Mouse (Mus musculus) layer of hippocampus, postnatal 25 days (tissue): ENCODE measurements around the gene Tnfsf13. TPM values are rescaled to one million over a fixed set of nuclear protein-coding genes. Genes with fewer than 3 reads are reported as not detected.
A peak's percentile ranks its signal among the peaks of the same experiment; 100 is the strongest.

Experiments used
- DNase-seq, 2 experiments: peaks; one replicate each; pipeline ENCODE4 v3.0.0; 2022; ENCODE audit warnings: mixed read lengths in 2 of 2, low spot score in 1 of 2; ENCODE audit errors: extremely low spot score in 1 of 2
- total RNA-seq, 2 experiments: library from RNA; stranded (reverse); gene quantifications; 2 replicates each; pipeline ENCODE4 v1.2.3; 2021

Tnfsf13 gene
- total RNA-seq, 2 experiments from 2014 or later: 1.2 to 1.3 TPM

DNA sequence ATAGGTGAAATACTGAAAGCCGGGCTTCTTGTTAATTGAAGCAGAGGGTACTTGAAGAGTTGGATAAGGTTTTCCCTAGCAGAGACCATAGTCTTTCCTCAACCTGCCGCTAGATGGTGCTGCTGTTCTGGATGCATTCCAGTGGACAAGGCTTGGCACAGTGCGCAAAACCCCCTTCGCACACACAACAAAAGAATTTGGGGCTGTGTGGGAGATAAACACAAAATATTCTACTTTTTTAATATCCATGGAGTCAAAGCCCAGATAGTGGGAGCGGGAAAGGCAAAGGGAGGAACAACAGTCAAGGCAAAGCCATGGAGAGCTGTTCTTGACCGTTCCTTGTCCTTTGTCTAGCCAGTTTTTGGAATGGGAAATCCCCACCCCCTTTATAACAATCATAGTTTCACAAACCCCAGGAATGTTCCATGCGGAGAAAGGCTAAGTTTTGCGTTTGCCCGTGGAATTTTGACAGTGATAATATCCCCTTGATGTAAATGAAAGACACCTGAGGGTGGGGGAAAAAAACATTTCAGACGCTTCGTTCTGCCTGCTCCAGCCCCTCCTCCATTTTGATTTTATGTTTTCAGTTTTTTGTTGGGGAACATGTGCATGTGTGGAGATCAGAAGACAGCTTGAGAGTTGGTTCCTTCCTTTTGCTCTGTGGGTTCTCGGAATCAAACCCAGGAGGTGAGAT lies 2.6 kb downstream of the Tnfsf13 start:
- DNase-seq: peak; percentile 81 to 97

DNA sequence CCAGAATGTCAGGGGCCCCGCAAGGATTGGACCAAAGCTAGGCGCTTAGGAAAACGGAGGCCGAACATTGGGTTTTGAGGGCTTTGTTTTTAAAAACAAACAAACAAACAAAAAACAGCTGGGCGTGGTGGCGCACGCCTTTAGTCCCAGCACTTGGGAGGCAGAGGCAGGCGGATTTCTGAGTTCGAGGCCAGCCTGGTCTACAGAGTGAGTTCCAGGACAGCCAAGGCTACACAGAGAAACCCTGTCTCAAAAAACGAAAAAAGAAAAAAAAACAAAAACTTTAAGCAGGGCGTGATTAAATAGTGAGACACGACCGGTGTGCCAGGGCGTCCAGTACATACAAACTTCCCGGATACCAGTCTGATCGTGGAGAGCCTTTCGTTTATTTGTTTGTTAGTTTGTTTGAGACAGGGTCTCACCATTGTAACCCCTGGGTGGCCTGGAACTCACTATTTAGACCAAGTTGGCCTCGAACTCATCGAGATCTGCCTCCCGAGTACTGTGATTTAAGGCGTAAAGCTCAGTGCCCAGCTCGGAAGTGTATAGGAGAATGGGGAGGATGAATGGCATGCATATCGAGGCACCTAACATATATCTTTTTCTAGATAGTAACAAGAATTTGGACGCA lies 3.3 kb downstream of the Tnfsf13 start:
- no peak for DNase-seq

DNA sequence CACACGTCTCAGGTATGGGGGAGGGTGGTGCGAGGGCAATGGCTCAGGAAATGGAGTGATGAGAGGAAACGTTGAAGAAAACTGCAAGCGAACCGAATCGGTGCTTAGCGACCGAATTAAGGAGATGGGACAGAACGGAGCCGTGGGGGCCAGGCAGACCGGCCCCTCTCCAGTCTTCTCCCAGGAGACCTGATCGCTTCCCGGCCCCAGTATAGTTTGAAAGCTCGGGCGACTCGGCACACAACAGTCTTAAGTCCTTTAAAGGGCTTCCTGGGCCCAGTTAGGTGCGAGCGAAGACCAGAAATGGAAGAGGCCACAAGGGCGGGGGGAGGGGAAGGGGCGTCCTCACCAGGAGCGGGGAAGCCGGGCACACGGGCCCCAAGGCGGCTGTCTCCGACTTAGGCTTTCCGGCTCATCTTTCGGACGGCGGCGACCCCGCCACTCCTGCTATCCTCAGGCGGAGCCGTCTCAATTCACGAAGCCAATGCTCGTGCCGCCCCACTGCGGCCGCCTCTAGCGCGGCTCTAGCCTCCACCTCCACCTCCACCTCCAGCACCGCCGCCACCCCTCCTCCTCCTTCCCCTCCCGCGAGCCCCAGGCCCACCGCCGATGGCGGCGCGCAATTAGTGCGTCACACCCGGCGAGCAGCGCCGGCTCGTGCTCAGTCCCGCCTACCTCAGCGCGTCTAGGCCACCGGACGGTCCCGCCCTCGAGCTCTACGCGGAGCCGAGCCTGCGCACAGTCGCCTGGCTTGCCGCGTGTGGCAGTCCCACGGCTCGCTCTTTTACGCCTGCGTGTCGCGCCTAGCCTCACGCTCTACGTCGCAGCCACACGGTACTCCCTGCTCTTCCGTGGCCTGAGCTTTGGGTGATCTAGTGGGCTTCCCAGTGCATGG lies 4.0 kb downstream of the Tnfsf13 start, which contains the start of gene Senp3:
Gene Senp3, minus strand, starts transcription at position 771 of the 895 bp plus-strand sequence.
- DNase-seq: peak; percentile 93 to 96

DNA sequence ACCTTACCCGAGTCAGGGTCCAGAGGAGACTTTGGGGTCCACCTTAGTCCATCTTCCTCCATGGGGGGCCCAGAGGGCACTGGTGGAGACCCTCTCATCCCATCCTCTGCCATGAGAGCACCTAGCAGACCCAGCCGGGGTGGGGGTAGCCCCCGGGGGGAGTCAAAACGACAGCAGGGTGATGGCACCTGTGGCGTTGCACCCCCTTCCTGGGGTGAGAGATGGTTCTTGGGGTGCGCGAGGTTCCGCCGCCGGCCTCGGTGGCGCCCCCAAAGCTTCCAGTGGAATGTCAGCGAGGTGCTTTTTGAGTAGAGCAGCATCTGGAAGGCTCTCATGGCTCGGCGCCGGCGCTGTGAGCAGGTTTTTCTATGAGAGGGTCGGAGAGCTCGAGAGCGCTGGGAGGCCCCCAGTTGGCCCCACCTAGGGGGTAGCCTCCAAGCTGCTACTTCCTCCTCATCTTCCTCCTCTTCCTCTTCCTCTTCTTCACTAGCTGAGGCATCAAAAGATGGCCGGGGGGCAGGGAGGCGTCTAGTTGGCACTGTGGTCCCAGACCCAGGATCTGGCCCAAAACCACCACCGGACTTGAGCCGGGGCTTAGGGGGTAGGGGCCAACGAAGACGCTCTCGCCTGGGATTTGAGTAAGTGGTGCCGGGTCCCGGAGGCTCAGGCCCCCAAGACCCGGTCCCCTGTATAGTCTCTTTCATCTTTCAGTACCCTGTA lies 5.3 kb downstream of the Tnfsf13 start:
- DNase-seq: no peak

DNA sequence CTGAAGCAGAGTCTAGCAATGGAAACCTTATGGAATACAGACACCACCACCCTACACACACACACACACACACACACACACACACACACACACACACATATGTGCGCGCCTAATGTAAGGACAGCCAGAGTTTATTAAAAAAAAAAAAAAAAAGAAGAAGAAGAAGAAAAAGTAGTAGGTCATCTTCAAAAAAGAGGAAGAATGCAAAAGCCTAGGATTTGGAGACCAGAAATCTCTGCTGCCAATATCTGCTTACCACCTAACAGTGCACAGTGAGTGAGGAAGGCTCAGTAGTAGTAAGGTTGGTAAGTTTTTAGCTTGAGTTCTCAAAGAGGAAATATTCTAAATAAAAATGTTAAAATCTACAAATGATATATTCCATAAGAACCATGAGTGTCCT lies 6.4 kb downstream of the Tnfsf13 start:
- DNase-seq: no peak

DNA sequence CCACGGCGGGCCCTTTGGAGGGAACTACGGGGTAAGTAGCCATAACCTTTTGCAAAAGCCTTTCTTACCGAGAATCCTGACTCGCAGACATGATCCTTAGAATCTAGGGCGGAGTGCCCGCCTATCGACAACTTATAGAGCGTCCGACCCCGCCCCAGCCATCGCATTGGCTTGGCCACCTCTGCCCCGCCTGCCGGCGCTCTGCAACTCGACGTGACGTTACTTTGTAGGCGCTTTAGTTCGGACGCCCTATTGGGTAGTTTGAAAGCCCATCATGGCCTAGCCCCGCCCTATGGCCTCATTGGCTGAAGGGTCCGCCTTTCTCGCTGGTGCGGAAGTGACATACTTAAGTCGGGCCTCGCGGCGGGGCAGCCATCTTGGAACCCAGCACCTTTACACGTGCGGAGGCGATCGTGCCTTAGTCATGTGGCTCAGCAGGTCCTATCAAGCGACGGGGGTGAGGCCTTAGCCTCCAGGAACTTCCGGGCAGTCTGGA lies 13.3 kb downstream of the Tnfsf13 start, which contains the start of gene Eif4a1:
Gene Eif4a1, minus strand, starts transcription at position 213 of the 496 bp plus-strand sequence.
- DNase-seq: peak; percentile 96 to 99

DNA sequence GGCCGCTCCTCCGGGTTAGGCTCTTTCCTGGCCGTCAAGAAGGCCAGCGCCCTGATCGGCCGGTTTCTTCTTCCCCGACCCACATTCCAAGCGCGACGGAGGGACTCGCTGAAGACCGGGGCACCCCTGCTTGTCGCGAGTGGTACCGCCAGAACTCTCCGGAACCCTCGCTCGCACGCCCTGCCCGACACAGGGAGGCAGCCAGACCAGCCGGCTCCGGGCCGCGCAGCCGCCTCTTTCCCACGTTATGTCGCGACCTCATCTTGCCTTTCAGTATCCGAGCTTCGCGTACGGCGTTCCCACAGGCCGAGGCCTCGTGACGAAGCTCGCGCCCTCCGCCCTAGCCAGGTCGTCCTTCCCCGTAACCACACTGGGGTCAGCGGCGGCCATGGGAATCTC lies 13.9 kb downstream of the Tnfsf13 start:
- no peak for DNase-seq

DNA sequence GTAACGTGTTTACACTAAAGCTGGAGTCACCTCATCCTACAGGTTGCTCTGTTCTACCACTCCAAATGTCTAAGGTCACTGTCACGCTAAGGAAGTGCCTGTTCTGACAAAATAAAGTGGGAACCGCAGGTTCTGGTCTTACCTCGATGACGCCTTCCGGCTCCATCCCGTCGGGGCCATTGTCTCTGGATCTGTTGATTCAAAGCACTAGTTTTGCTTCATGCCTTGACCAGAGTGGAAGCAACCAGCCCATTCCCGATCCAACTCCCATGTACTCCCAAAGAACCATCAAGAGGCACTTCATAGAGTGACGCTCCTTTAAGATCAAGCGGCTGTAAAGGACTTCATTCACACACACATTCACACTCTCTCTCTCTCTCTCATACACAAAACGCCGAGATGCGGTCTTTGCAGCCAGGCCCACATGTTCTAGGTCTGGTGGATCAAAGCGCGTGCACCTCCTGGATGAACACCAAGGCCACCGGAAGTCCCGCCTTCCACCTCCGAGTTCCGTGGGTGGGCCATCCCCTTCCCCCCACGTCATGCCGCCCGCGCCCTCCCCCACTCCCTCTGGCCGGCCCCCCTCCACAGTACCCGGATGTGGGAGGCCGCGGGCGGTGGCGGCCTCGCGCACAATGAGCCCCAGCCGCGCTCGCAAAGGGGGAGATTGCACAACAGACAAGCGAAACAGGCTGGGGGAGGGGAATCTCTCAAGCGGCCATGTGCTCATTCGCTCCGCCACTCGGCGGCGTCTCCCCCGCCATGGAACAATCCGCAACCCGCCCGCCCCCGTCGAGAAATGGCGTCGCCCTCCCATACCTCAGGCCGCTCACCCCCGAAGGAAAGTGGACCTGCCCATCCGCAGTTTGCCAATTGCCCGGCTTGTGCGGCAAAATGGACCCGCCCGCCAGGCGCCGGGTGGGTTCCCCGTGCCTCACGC lies 14.5 kb downstream of the Tnfsf13 start:
- DNase-seq: peak; percentile 88 to 91

DNA sequence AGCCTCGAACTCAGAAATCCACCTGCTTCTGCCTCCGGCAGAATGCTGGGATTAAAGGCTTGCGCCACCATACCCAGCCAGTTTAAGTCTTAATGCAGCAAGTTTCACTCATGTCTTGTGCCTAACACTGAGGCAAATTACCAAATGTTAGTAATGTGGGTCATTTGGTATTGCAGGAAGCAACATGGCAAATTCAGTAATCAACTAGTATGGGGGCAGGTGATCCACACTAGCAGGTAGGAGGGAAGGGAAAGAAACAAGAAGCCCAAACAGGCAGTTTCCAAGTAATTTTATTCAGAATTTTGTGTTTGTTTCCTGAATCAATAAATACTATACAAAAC lies 18.9 kb downstream of the Tnfsf13 start:
- no peak for DNase-seq

DNA sequence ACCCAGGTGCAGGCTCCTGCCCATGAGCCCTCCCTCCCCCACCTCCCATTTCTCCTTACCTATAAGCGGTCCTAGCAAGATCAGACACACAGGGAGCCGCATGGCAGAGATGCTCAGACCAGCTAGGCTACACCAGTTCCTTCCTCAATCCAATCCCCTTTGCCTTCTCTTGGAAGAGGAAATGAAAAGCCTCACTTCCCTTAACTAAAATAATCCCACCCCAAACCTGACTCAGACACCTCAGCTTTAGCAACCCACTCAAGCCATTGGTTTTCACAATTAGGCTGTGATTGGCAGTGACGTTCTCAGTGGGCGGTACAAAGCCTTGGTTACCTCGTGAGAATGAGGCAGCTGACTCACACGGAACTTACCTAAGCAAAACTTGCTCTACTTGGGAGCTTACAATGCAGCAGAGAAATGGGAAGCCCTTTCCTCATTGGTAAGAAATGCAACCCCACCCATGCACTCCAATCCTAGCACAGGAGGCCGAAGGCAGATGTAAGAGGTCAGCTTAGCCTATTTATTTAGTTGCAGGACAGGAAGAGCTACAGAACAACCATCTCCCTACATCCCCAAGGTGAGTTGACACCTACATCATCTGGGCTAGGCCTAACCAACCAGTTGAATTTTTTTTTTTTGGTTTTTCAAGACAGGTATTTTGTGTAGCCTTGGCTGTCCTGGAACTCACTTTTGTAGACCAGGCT lies 19.5 kb downstream of the Tnfsf13 start, which contains the start of gene Cd68:
Gene Cd68, minus strand, starts transcription at position 193 of the 704 bp plus-strand sequence.
- peak in 1 of 2 experiments; percentile 44 for DNase-seq

DNA sequence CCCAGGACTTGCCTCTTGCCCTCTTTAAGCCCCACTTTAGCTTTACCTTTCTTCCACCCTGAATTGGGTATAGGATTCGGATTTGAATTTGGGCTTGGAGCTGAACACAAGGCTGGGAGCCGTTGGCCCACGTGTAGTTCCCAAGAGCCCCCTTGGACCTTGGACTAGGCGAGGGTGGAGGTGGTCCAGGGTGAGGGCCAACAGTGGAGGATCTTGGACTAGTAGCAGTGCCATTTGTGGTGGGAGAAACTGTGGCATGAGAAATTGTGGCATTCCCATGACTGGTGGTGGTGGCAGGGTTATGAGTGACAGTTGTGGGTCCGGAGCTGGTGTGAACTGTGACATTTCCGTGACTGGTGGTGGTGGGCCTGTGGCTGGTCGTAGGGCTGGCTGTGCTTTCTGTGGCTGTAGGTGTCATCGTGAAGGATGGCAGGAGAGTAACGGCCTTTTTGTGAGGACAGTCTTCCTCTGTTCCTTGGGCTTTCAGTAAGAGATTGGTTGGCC lies 20.1 kb downstream of the Tnfsf13 start:
- no peak for DNase-seq

DNA sequence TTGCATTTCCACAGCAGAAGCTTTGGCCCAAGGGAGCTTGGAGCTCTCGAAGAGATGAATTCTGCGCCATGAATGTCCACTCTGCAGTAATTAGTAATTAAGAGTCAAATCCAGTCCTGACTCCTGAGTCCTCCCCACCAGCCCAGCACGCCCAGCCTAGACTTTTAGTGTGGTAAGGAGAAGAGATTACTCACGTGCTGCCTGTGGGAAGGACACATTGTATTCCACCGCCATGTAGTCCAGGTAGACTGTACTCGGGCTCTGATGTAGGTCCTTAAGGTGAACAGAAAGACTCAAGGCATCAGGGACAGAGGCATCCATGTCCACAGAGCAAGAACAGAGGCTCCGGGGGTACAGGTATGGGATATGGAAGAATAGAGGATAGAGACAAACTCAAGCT lies 20.7 kb downstream of the Tnfsf13 start:
- no peak for DNase-seq

DNA sequence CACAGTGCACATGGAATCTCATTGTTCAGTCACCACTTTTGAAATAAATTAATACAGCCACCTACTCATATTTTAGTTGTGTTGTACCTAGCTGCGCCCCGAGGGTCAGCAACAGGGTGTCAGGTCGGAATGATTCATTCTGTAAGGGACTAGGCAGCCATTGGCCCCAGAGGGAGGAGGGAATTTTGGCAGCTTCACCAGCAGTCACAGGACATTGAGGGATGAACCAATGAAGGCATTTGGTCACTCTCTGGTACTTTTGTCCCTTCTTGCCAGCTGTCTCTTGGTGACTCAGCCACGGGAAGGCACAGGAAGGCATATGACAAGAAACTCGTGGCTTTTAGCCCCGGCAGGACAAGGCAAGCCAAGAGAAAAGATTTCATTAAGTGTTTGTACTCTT lies 21.8 kb downstream of the Tnfsf13 start:
- no peak for DNase-seq

DNA sequence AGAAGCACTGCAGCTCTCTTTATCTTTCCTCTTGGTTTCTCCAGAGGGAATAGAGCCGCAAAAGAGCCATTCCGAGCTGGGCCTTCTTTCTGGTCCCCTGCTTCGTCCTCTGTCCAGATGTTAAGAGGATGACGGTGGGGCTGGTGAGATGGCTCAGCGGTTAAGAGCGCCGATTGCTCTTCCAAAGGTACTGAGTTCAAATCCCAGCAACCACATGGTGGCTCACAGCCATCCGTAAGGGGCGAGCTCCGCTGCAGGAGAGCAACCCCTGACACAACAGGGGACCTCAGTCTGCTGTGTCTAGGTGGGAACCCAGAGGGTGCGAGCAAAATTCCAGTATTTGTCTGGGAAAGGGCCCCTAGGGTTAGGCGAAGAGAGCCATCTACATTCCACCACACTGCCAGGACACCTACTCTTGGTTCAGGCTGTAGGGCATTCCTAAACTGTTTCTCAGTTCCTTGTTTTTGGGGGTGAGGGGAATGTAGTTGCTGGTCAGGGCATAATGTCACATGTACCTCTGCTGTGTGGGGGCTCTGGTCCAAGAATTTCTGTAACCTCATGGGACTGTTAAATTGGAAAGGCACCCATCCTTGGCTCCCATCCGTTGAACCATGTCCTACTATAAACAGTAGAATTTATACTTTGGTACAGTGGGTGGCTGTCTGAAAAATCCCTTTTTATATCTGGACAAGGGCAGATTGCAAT lies 22.5 kb downstream of the Tnfsf13 start:
- no peak for DNase-seq

DNA sequence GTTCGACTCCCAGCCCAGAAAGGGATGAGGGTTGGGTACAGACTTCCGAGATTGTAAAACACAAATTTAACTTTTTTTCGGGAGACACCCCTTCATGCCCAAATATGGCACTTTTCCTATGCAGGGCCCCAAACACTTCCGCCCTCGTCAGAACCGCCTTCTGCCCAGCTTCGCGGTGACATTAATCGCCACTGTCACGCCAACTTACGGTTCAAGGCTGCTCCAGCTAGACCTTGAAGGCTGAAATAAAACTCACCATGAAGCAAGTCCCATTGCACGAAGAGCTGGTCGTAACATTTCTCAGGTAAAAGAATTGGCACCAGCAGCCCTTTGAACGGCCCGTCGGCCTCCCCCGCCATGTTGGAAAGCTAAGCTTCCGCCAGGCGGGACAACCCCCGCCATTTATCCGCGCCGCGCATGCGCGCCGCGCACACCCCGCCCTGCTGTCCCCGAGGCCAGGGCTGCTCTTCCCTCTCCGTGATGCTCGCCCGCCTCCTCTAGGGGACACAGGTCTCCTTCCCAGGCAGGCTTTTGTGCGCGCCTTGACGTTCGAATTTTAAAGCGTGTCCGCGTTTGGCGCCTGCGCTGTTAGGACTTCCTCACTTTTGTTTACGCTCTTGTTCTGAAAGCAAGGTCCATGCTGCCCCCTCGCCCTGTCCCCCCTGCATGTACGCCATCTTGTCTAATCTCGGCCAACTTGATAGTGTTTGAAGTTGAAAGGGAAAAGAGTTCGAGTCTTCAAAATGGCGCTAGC lies 23.2 kb downstream of the Tnfsf13 start, which contains the start of gene Mpdu1:
Gene Mpdu1, minus strand, starts transcription at position 430 of the 754 bp plus-strand sequence.
- peak; percentile 82 to 88 for DNase-seq

DNA sequence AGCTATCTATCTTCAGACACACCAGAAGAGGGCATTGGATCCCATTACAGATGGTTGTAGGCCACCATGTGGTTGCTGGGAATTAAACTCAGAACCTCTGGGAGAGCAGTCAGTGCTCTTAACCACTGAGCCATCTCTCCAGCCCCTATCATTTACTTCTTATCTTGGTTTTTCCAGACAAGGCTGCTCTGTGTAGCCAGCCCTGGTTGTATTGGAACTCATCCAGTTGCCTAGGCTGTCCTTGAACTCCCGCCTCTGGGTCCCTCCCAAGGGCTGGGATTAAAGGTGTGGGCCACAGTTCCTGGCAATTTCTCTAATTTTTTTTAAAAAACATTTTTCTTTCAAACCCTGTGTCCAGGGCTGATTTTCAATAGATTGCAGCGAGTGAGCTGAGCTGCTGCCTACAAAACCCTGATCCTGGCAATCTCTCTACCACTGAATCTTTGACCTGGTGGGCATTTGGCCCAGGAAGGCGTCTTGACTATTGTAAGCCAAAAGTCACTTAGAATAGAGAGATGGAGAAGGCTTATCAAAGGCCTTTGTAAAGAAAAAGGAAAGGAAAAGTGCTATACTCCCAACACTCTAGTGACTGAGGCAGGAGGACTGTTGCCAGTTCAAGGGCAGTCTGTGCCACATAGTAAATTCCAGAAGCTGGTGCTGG lies 24.2 kb downstream of the Tnfsf13 start:
- DNase-seq: no peak
